Mouse (Mus musculus): ENCODE data around the gene Gss. TPM values are rescaled to one million over a fixed set of nuclear protein-coding genes. Genes with fewer than 3 reads are reported as not detected.

Gene Gss
- polyA plus RNA-seq, 1 experiment from 2014 or later: 20.0 TPM

- Histone ChIP-seq H3K4me3 (no peak overlapping the region), H3K9ac (no peak overlapping the region), H3K9me3 (replicated peaks) (no peaks in the 10 kb centered on the region), H3K27ac (no peak overlapping the region), H3K4me1 (replicated peaks) (peaks cover 16% of the 10 kb centered on the region), H3K27me3 (peaks cover 26% of the 10 kb centered on the region), H3K4me2 (no peak overlapping the region), H3K36me3 (no peaks in the 10 kb centered on the region)
- 65% methylated on average over 5 of the region's 5 CpGs for WGBS
- ATAC-seq (replicated peaks; ENCODE audit: insufficient number of reproducible peaks, insufficient read depth, low FRiP score, low read depth): no peak
Measured at GRCm38 (mm10) chr2:155513543-155513942, 79.1 kb downstream of the Gss start.

MicroRNAs within 50 kb of the gene (microRNA counts, 519-probe panel; counts per million panel counts)
- microRNA mmu-miR-499: 4,164 counts per million, percentile 92 among the panel's probes with 10 or more counts

Small RNA genes lying within 50 kb of the gene (microRNA-seq; reads per million reads assigned to microRNA genes)
- 2,241 reads per million, percentile 84 among the genes with 10 or more reads in this experiment for gene Mir499

Other genes with a start within 250 kb of the Gss start
- gene Pigu, start 235.4 kb downstream of the Gss start, polyA plus RNA-seq (2015; fragmentation: Nextera tagmentation; extraction: Ambion mirVana): 45.4 and 53.5 TPM in 2 replicates
- 103 and 116 TPM in 2 replicates for gene Trp53inp2, start 211.8 kb downstream of the Gss start, polyA plus RNA-seq (2015; fragmentation: Nextera tagmentation; extraction: Ambion mirVana)
- 12.0 and 14.5 TPM in 2 replicates for gene Ncoa6, start 118.9 kb downstream of the Gss start, polyA plus RNA-seq (2015; fragmentation: Nextera tagmentation; extraction: Ambion mirVana)
- gene Acss2, start 74.9 kb downstream of the Gss start, polyA plus RNA-seq (2015; fragmentation: Nextera tagmentation; extraction: Ambion mirVana): 20.0 and 22.5 TPM in 2 replicates
- 1.1 and 2.4 TPM in 2 replicates for gene Ggt7, start 74.6 kb downstream of the Gss start, polyA plus RNA-seq (2015; fragmentation: Nextera tagmentation; extraction: Ambion mirVana)
- gene Myh7b, start 18.4 kb upstream of the Gss start, polyA plus RNA-seq (2015; fragmentation: Nextera tagmentation; extraction: Ambion mirVana): 21.1 and 21.8 TPM in 2 replicates
- 83.0 and 101 TPM in 2 replicates for gene Trpc4ap, start 99.6 kb upstream of the Gss start, polyA plus RNA-seq (2015; fragmentation: Nextera tagmentation; extraction: Ambion mirVana)
- 20.3 and 29.3 TPM in 2 replicates for gene Edem2, start 136.7 kb upstream of the Gss start, polyA plus RNA-seq (2015; fragmentation: Nextera tagmentation; extraction: Ambion mirVana)
- gene Gm17581, start 143.1 kb upstream of the Gss start, polyA plus RNA-seq (2015; fragmentation: Nextera tagmentation; extraction: Ambion mirVana): not detected in 2 replicates
- gene Procr, start 158.3 kb upstream of the Gss start, polyA plus RNA-seq (2015; fragmentation: Nextera tagmentation; extraction: Ambion mirVana): 8.0 and 8.3 TPM in 2 replicates
- 0.05 and 0.13 TPM in 2 replicates for gene Mmp24, start 182.5 kb upstream of the Gss start, polyA plus RNA-seq (2015; fragmentation: Nextera tagmentation; extraction: Ambion mirVana)
- 14.8 and 16.8 TPM in 2 replicates for gene BC029722, start 226.6 kb upstream of the Gss start, polyA plus RNA-seq (2015; fragmentation: Nextera tagmentation; extraction: Ambion mirVana)
- 107 and 132 TPM in 2 replicates for gene Eif6, start 234.1 kb upstream of the Gss start, polyA plus RNA-seq (2015; fragmentation: Nextera tagmentation; extraction: Ambion mirVana)
- gene Fam83c, start 242.0 kb upstream of the Gss start, polyA plus RNA-seq (2015; fragmentation: Nextera tagmentation; extraction: Ambion mirVana): 0.05 and 0.08 TPM in 2 replicates